Mouse (Mus musculus): ENCODE measurements at regions not wholly inside any gene's neighbourhood (a gene's known extent, or its start where the extent isn't known, plus 50 kb on each side); places are given as distances from the start of the nearest gene placed in this dataset.

DNA sequence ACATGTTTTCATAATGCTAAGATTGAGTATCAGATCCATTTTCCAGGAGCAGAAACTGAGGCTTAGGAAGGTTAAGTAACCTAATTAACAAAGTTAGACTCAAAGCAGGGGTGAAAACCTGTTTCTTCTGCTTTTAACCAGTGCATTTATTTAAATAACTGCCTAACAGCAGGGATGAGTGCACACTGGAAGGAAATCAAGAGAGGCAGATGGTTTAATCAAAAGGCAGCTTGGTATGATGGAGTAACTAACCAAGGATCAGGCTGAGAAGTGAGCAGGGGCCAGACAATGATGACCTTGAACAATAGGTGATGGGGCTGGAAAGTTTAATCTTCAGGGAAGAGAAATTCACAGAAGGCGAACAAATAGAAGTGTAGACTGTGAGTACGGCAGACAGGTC is 199.9 kb downstream of the Emp1 start:
- TF ChIP-seq POLR2A (IDR thresholded peaks at IDR 0.05; ENCODE audit: insufficient read length, low read depth): no peak
- TF ChIP-seq MAX (IDR thresholded peaks at IDR 0.05; ENCODE audit: low read depth): no peak
- TF ChIP-seq MYOD1 (IDR thresholded peaks at IDR 0.05; ENCODE audit: control insufficient read depth in 1 of 3, insufficient read length in 2 of 3, low read depth in 2 of 3): no peak
- no peak for TF ChIP-seq USF1 (IDR thresholded peaks at IDR 0.05; ENCODE audit: low read depth)
- TF ChIP-seq POLR2AphosphoS2 (IDR thresholded peaks at IDR 0.05; ENCODE audit: insufficient read length, low read depth): no peak
- TF ChIP-seq MYOG (IDR thresholded peaks at IDR 0.05; ENCODE audit: control insufficient read depth in 1 of 3, insufficient read depth in 1 of 3, insufficient read length in 2 of 3, low read depth in 2 of 3): no peak

Measured in myocyte (in vitro differentiated cells).